Mouse (Mus musculus): ENCODE measurements around the gene Tmem26. TPM values are rescaled to one million over a fixed set of nuclear protein-coding genes. Genes with fewer than 3 reads are reported as not detected.

Tmem26 gene
- total RNA-seq, 2 experiments from 2014 or later, result 0.46 TPM; not detected in 1

Other genes with a start within 250 kb of the Tmem26 start
- gene Cabcoco1, start 181.8 kb upstream of the Tmem26 start, total RNA-seq (2014; fragmentation: Nextera tagmentation), result 0.79 and 4.7 TPM in 2 replicates
- gene Cabcoco1, start 181.8 kb upstream of the Tmem26 start, total RNA-seq (2017), result 2.6 TPM in 1 of 2 replicates, not detected in the other

Measured in megakaryocyte-erythroid progenitor cell, adult 5-6 weeks (primary cell).